Mouse (Mus musculus): ENCODE measurements around the gene Slc9a2. TPM values are rescaled to one million over a fixed set of nuclear protein-coding genes. Genes with fewer than 3 reads are reported as not detected.

Slc9a2 gene
- polyA plus RNA-seq, 1 experiment from 2014 or later = 0.06 TPM

DNA sequence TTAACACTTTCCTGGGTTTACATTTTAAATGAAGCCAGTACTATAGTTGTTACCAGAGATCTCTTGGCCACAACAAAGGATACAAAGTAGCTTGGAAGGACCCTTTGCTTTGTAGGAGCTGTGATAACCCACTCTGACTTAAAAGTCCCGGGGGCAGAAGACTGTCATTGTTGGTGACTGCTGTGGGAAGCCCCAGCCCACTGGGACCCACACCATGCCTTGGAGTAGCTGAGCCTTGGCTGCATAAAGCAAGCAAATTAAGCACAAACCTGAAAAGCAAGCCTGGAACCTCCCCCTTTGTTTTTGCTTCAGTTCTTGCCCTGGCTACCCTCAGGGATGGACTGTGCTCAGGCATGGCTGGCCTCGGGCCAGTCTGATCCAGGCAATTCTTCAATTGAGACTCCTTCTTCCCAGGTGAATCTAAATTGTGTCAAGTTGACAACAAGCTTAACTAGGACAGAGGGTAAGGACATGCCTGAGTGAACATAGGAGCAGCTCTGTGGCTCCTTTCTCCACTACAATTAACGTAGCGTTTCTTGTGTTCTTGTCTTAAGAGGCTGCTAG lies 89.0 kb downstream of the Slc9a2 start:
- WGBS = 72% methylated on average over 4 of the region's 4 CpGs
- Histone ChIP-seq H3K36me3 (ENCODE audit: control insufficient read depth, insufficient read depth, low read length) (no peaks in the 10 kb centered on the region), H3K9me3 (ENCODE audit: control insufficient read depth, low read length) (no peaks in the 10 kb centered on the region), H3K9ac (ENCODE audit: low read depth, low read length) (no peak overlapping the region), H3K27ac (ENCODE audit: low read depth, low read length) (no peak overlapping the region), H3K4me1 (replicated peaks; ENCODE audit: control insufficient read depth, insufficient read depth, low read length) (no peaks in the 10 kb centered on the region), H3K4me3 (ENCODE audit: low read depth, low read length) (no peak overlapping the region), H3K4me2 (replicated peaks; ENCODE audit: low read depth, low read length) (no peak overlapping the region), H3K27me3 (ENCODE audit: control insufficient read depth, insufficient read depth, low read length) (no peaks in the 10 kb centered on the region)
- ATAC-seq (ENCODE audit: low FRiP score) (no peak), DNase-seq (ENCODE audit: low spot score) (no peak)

DNA sequence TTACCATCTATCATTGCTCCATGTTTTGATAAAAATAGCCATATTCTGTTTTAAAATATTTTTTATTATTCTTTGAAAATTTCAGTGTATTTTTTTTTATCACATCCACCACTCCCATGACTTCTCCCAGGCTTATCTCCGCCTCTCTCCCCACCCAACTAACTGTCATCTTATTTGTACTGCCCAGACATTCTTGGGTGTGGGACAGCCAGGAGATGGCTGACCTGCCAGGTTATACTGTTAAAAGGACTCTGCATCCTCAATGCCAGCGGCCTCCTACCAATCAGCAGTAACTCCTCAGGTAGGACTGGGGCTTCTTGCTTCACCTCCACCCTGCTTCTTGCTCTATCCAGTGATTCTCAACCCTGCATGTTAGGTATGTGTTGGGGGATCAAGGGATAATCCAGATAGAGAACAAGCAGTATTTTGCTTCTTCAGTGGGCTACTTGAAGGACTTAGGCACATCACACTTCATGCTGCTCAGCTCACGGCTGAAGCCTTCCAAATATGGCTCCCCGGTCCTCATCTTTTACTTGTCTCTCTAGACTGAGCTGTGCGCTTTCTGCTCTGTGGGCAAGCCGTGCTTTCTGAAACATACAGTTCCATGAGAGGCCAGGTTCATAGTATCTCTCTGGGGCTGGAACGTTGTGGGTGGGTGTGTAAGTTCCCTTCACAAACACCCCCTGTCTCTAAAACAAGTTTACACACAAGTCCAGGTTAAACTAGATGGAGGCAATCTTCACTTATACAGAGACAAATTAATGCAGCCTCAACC lies 91.0 kb downstream of the Slc9a2 start:
- DNase-seq (ENCODE audit: low spot score) (no peak), ATAC-seq (ENCODE audit: low FRiP score) (no peak)
- H3K4me2 ChIP-seq (replicated peaks; ENCODE audit: low read depth, low read length) = no peak overlapping the region
- 90% methylated on average over 7 of the region's 7 CpGs for WGBS
- no peaks in the 10 kb centered on the region for H3K4me1 ChIP-seq (replicated peaks; ENCODE audit: control insufficient read depth, insufficient read depth, low read length)
- H3K27ac ChIP-seq (ENCODE audit: low read depth, low read length) = no peak overlapping the region
- H3K9me3 ChIP-seq (ENCODE audit: control insufficient read depth, low read length) = no peaks in the 10 kb centered on the region
- no peak overlapping the region for H3K4me3 ChIP-seq (ENCODE audit: low read depth, low read length)
- H3K9ac ChIP-seq (ENCODE audit: low read depth, low read length) = no peak overlapping the region
- H3K36me3 ChIP-seq (ENCODE audit: control insufficient read depth, insufficient read depth, low read length) = no peaks in the 10 kb centered on the region
- no peaks in the 10 kb centered on the region for H3K27me3 ChIP-seq (ENCODE audit: control insufficient read depth, insufficient read depth, low read length)

DNA sequence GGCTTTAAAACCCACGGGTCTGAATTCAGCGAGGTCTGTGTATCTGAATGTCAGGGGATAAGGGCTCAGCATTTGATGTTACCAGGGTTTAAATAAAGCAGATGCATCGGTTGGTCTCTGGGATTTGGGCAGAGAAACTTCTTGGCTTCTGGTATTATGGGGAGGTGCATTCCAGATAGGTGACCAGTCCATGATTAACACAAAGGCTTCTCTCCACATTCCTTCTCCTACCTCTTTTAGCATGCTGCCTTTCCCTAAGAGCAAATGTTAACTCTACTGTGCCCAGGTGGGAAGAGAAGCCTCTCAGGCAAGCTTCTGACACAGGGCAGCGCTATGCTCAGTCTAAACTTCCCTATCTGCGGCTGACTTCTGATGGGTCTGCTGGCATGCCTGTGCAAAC lies 92.9 kb downstream of the Slc9a2 start:
- Histone ChIP-seq H3K27me3 (ENCODE audit: control insufficient read depth, insufficient read depth, low read length) (no peaks in the 10 kb centered on the region), H3K9me3 (ENCODE audit: control insufficient read depth, low read length) (no peaks in the 10 kb centered on the region), H3K4me3 (ENCODE audit: low read depth, low read length) (no peak overlapping the region), H3K4me2 (replicated peaks; ENCODE audit: low read depth, low read length) (no peak overlapping the region), H3K9ac (ENCODE audit: low read depth, low read length) (no peak overlapping the region), H3K27ac (ENCODE audit: low read depth, low read length) (no peak overlapping the region), H3K4me1 (replicated peaks; ENCODE audit: control insufficient read depth, insufficient read depth, low read length) (no peaks in the 10 kb centered on the region), H3K36me3 (ENCODE audit: control insufficient read depth, insufficient read depth, low read length) (no peaks in the 10 kb centered on the region)
- DNase-seq (ENCODE audit: low spot score) (no peak), ATAC-seq (ENCODE audit: low FRiP score) (no peak)
- WGBS = 94% methylated on average over 5 of the region's 5 CpGs

DNA sequence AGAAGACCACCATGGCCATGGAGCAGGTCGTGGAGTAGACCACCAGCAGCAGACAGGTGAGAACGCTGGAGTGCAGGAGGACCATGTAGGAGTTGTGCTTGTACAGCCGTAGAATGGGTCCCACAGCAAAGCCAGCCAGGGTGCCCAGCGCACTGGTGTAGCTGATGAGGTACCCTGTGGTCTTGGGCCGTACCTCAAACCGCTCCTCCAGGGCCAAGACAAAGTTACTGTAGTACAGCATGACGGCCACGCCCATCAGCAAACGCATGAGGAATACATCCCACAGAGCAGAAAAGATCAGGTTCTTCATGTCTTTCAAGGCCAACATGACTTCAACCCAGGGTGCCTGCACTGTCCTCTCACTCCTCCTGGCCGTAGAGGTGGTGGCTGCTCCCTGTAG lies 93.7 kb downstream of the Slc9a2 start:
- no peak overlapping the region for H3K4me2 ChIP-seq (replicated peaks; ENCODE audit: low read depth, low read length)
- no peak for DNase-seq (ENCODE audit: low spot score)
- ATAC-seq (ENCODE audit: low FRiP score) = no peak
- no peaks in the 10 kb centered on the region for H3K27me3 ChIP-seq (ENCODE audit: control insufficient read depth, insufficient read depth, low read length)
- no peak overlapping the region for H3K9ac ChIP-seq (ENCODE audit: low read depth, low read length)
- no peak overlapping the region for H3K4me3 ChIP-seq (ENCODE audit: low read depth, low read length)
- H3K27ac ChIP-seq (ENCODE audit: low read depth, low read length) = no peak overlapping the region
- H3K4me1 ChIP-seq (replicated peaks; ENCODE audit: control insufficient read depth, insufficient read depth, low read length) = no peaks in the 10 kb centered on the region
- 94% methylated on average over 10 of the region's 10 CpGs for WGBS
- no peaks in the 10 kb centered on the region for H3K36me3 ChIP-seq (ENCODE audit: control insufficient read depth, insufficient read depth, low read length)
- H3K9me3 ChIP-seq (ENCODE audit: control insufficient read depth, low read length) = no peaks in the 10 kb centered on the region

DNA sequence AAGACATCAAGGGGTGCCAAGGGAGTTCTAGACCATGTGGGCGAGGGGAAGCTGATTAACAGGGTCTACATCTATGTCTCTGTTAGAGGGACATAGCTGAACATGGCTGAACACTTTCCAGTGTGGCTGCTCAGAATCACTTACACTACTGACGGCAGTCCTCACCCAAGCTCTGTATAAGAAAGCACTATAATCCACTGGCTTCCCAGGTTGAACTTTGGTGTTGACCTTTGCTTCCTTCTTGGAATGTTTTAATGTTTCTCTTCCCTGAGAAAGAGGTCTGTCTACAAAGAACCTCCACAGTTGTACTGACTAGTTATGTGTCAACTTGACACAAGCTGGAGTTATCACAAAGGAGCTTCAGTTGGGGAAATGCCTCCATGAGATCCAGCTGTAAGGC lies 95.7 kb downstream of the Slc9a2 start:
- no peaks in the 10 kb centered on the region for H3K27me3 ChIP-seq (ENCODE audit: control insufficient read depth, insufficient read depth, low read length)
- H3K4me3 ChIP-seq (ENCODE audit: low read depth, low read length) = no peak overlapping the region
- ATAC-seq (ENCODE audit: low FRiP score) (no peak), DNase-seq (ENCODE audit: low spot score) (no peak)
- no peak overlapping the region for H3K4me2 ChIP-seq (replicated peaks; ENCODE audit: low read depth, low read length)
- H3K27ac ChIP-seq (ENCODE audit: low read depth, low read length) = no peak overlapping the region
- 73% methylated on average over 2 of the region's 2 CpGs for WGBS
- no peaks in the 10 kb centered on the region for H3K36me3 ChIP-seq (ENCODE audit: control insufficient read depth, insufficient read depth, low read length)
- H3K9me3 ChIP-seq (ENCODE audit: control insufficient read depth, low read length) = no peaks in the 10 kb centered on the region
- H3K4me1 ChIP-seq (replicated peaks; ENCODE audit: control insufficient read depth, insufficient read depth, low read length) = no peaks in the 10 kb centered on the region
- H3K9ac ChIP-seq (ENCODE audit: low read depth, low read length) = no peak overlapping the region

DNA sequence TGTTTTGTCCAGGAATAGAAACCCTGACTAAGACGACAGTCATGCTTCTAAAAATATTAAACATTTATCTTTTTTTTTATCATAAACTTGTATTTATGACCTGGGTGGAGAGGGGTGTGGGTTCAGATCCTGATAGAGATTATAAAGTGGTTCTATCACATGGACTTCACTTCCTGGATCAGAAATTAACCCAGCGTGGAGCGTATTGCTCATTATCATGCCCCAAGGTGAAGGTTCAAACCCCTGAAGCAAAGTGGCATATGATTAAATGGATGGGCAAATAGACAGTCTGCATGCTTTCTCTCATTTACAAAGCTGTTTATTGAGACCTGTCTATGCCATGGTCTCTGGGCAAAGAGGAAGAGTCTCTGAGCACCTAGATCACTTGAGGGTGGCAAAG lies 96.4 kb downstream of the Slc9a2 start:
- Histone ChIP-seq H3K4me1 (replicated peaks; ENCODE audit: control insufficient read depth, insufficient read depth, low read length) (no peaks in the 10 kb centered on the region), H3K9ac (ENCODE audit: low read depth, low read length) (no peak overlapping the region), H3K27me3 (ENCODE audit: control insufficient read depth, insufficient read depth, low read length) (no peaks in the 10 kb centered on the region), H3K36me3 (ENCODE audit: control insufficient read depth, insufficient read depth, low read length) (no peaks in the 10 kb centered on the region), H3K27ac (ENCODE audit: low read depth, low read length) (no peak overlapping the region), H3K9me3 (ENCODE audit: control insufficient read depth, low read length) (no peaks in the 10 kb centered on the region), H3K4me2 (replicated peaks; ENCODE audit: low read depth, low read length) (no peak overlapping the region), H3K4me3 (ENCODE audit: low read depth, low read length) (no peak overlapping the region)
- WGBS = 91% methylated on average over 3 of the region's 3 CpGs
- ATAC-seq (ENCODE audit: low FRiP score) = no peak
- no peak for DNase-seq (ENCODE audit: low spot score)

DNA sequence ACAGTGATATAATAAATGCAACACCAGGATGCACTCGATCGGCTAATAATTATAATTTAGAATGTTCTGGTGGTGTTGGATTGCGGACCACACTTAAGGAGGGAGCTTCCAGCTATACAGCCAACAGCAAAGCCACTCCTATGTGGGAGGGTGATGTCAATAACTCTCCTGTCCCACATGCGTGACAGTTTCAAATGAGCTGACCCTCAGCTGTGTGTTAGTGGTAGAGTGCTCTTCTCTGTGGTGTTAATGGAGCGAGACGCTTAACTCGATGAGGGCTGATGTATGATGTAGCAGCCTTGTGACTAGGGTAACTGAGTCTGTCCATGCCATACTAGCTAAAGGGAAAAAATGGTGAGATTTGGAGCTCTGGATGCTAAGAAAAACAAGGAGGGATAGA lies 103.1 kb downstream of the Slc9a2 start:
- no peak overlapping the region for H3K9ac ChIP-seq (ENCODE audit: low read depth, low read length)
- H3K27me3 ChIP-seq (ENCODE audit: control insufficient read depth, insufficient read depth, low read length) = no peaks in the 10 kb centered on the region
- WGBS = 93% methylated on average over 7 of the region's 7 CpGs
- no peaks in the 10 kb centered on the region for H3K36me3 ChIP-seq (ENCODE audit: control insufficient read depth, insufficient read depth, low read length)
- H3K4me2 ChIP-seq (replicated peaks; ENCODE audit: low read depth, low read length) = no peak overlapping the region
- H3K4me1 ChIP-seq (replicated peaks; ENCODE audit: control insufficient read depth, insufficient read depth, low read length) = no peaks in the 10 kb centered on the region
- no peak overlapping the region for H3K4me3 ChIP-seq (ENCODE audit: low read depth, low read length)
- no peaks in the 10 kb centered on the region for H3K9me3 ChIP-seq (ENCODE audit: control insufficient read depth, low read length)
- H3K27ac ChIP-seq (ENCODE audit: low read depth, low read length) = no peak overlapping the region
- ATAC-seq (ENCODE audit: low FRiP score) = no peak
- no peak for DNase-seq (ENCODE audit: low spot score)

DNA sequence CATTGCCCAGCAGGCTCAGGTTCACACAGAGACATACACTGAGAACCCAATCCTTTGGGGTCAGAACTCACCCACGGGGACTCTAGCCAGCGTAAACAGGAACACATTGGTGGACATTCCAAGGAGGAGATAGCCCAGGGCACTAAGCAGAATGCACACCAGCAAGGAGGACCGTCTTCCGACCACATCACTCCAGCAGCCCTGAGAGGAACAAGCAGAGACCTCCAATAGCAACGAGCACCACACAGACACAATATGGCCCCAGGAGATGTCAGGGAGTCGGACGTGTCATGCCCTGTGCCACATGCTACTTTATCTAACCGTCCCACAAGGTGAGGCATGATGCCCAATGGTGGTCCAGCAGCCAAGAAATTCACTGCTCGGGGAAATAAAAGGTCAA lies 103.9 kb downstream of the Slc9a2 start:
- Histone ChIP-seq H3K9me3 (ENCODE audit: control insufficient read depth, low read length) (no peaks in the 10 kb centered on the region), H3K4me2 (replicated peaks; ENCODE audit: low read depth, low read length) (no peak overlapping the region), H3K4me3 (ENCODE audit: low read depth, low read length) (no peak overlapping the region), H3K36me3 (ENCODE audit: control insufficient read depth, insufficient read depth, low read length) (no peaks in the 10 kb centered on the region), H3K27me3 (ENCODE audit: control insufficient read depth, insufficient read depth, low read length) (no peaks in the 10 kb centered on the region), H3K9ac (ENCODE audit: low read depth, low read length) (no peak overlapping the region), H3K27ac (ENCODE audit: low read depth, low read length) (no peak overlapping the region), H3K4me1 (replicated peaks; ENCODE audit: control insufficient read depth, insufficient read depth, low read length) (no peaks in the 10 kb centered on the region)
- DNase-seq (ENCODE audit: low spot score) (no peak), ATAC-seq (ENCODE audit: low FRiP score) (no peak)
- WGBS = 89% methylated on average over 9 of the region's 9 CpGs

DNA sequence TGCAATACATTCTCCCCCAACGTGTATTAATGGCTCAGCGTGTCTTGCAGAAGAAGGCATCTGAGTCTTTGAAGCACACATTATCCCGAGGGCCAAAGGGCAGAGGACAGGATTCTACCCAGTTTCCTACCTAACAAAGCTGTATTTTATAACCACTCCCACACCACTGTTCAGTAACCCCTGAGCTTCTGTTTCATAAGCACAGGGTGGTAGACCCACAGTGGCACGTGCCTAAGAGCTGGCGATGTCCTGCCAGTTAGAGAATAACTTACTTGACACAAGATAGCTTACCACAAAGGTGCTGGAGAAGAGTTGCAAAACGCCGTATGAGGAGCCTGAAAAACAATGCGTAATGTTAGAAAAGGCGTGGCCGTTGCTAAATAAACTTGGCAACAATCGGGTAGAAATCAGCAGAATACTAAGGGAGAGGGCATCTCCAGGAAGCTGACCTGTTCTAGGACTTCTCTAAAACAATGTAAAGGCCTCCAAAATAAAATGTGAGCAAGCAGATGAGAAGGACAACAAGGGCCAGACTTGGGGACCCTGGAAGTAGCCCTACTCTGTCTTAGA lies 105.6 kb downstream of the Slc9a2 start:
- no peaks in the 10 kb centered on the region for H3K9me3 ChIP-seq (ENCODE audit: control insufficient read depth, low read length)
- ATAC-seq (ENCODE audit: low FRiP score) (no peak), DNase-seq (ENCODE audit: low spot score) (no peak)
- H3K27me3 ChIP-seq (ENCODE audit: control insufficient read depth, insufficient read depth, low read length) = no peaks in the 10 kb centered on the region
- no peak overlapping the region for H3K9ac ChIP-seq (ENCODE audit: low read depth, low read length)
- H3K4me2 ChIP-seq (replicated peaks; ENCODE audit: low read depth, low read length) = no peak overlapping the region
- H3K36me3 ChIP-seq (ENCODE audit: control insufficient read depth, insufficient read depth, low read length) = no peaks in the 10 kb centered on the region
- no peaks in the 10 kb centered on the region for H3K4me1 ChIP-seq (replicated peaks; ENCODE audit: control insufficient read depth, insufficient read depth, low read length)
- WGBS = 91% methylated on average over 11 of the region's 11 CpGs
- no peak overlapping the region for H3K4me3 ChIP-seq (ENCODE audit: low read depth, low read length)
- no peak overlapping the region for H3K27ac ChIP-seq (ENCODE audit: low read depth, low read length)

All from hindbrain, embryonic 11.5 days (tissue).